Mouse (Mus musculus) skeletal muscle tissue, adult 2 months (tissue): ENCODE data around the gene Asic2.

Experiments
- DNase-seq: peaks from one replicate; pipeline ENCODE4 v3.0.0-alpha.2; 2012; ENCODE audit warnings: low read depth, low spot score

The Asic2 gene

GRCm38 (mm10) chr11:80856827-80857226 lies 1111.4 kb downstream of the Asic2 start:
- DNase-seq, result no peak

- DNase-seq, result no peak
Observed at GRCm38 (mm10) chr11:80854908-80855307, 1113.3 kb downstream of the Asic2 start.

GRCm38 (mm10) chr11:80854430-80854829 lies 1113.8 kb downstream of the Asic2 start:
- DNase-seq, result no peak

DNA sequence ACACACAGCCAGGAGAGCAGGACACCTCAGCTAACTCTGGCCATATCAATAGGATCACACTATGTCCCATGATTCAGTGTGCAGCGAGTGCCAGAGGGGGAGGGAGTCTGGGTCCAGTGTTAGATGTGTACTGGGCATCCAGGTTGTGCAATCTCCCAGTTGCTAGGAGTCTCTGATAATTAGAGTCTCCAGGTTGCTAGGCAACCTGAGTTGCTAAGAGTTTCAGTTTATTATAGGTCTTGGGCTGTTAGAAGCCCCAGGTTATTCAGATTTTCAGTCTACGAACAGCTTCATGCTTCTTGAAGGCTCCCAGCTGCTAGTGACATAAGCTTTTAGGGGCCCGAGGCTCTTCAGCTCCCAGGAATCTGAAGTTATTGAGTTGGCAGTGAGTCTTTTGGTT lies 1115.2 kb downstream of the Asic2 start:
- DNase-seq, result no peak

DNA sequence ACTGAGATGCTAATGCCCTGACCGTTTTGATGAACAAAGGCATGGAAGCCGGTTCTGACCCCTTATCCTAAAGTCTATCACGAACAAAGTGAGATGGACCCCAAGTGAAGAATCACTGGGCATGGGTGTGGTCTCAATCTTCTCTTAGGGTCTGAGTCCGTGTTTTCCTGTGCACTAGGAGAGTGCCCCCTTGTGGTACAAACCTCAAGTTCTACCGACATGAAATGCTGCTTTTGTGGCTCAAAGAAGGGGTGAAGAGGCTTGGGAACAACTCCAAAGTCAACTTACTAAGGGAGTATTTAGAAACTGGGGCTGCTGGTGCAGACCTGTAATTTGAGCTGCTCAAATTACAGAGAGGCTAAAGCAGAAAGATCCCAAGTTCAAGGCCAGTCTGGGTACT lies 1116.4 kb downstream of the Asic2 start:
- DNase-seq, result no peak

GRCm38 (mm10) chr11:80848131-80848530 lies 1120.1 kb downstream of the Asic2 start:
- DNase-seq, result no peak

DNA sequence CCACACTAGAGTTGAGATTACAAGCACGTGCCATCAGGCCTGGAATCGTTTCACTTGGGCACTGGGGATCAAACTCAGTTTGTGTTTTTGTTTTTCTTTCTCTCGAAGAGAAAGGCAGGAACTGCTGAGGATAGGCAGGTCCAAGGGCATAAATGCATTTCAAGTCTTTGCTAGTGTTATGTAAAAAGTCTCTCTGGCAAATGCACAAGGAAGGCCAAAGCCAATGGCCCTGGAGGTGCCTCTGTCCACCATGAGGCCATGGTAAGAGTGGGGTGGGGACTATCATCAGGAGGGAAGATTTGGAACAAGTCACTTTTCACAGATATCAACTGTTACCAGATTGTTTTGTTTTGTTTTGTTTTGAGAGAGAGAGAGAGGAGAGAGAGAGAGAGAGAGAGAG lies 1122.1 kb downstream of the Asic2 start:
- no peak for DNase-seq

- no peak for DNase-seq
Observed at GRCm38 (mm10) chr11:80845486-80845885, 1122.8 kb downstream of the Asic2 start.

DNA sequence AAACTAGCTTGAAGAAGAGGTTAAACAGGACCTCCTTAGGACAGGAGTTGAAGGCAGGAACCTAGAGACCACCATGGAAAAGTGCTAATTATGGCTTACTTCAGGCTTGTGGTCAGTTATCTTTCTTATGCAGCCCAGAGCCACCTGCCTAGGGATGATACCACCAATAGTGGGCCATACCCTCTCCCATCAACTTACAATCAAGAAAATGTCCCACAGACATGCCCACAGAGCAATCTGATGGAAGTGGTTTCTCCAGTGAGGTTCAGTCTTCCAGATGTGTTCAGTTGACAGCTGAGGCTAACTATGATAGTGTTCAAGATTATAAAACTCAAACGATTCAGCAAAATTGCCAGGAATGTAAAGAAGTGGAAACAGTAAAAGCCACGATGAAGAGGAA lies 1124.8 kb downstream of the Asic2 start:
- no peak for DNase-seq

DNA sequence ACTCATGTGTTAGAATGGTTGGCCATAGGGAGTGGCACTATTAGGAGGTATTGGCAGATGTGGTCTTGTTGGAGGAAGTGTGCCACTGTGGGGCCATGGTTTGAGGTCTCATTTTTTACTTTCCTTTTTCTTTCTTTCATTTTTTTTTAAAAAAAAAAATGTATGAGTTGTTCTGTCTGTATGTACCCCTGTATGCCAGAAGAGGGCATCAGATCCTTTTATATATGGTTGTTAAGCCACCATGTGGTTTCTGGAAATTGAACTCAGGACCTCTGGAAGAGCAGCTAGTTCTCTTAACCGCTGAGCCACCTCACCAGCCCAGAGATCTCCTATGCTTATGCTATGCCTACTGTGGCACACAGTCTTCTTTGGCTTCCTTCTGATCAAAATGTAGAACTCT lies 1129.5 kb downstream of the Asic2 start:
- DNase-seq, result no peak

GRCm38 (mm10) chr11:80835841-80836240 lies 1132.4 kb downstream of the Asic2 start:
- DNase-seq, result no peak

- no peak for DNase-seq
Observed at GRCm38 (mm10) chr11:80835395-80835794, 1132.9 kb downstream of the Asic2 start.
